Mouse (Mus musculus) kidney, adult 8-10 months (tissue): ENCODE measurements around the gene Foxn3.

Experiments
- DNase-seq, 2 experiments: peaks; one replicate each; pipeline ENCODE4 v3.0.0; 2022

Foxn3 gene

GRCm38 (mm10) chr12:99284419-99285069 lies 278.8 kb downstream of the Foxn3 start:
- no peak for DNase-seq

- no peak for DNase-seq
Observed at GRCm38 (mm10) chr12:99280826-99281225, 282.6 kb downstream of the Foxn3 start.

- no peak for DNase-seq
Observed at GRCm38 (mm10) chr12:99280291-99280690, 283.1 kb downstream of the Foxn3 start.

- no peak for DNase-seq
Observed at GRCm38 (mm10) chr12:99279426-99279825, 284.0 kb downstream of the Foxn3 start.

- no peak for DNase-seq
Observed at GRCm38 (mm10) chr12:99274589-99274988, 288.8 kb downstream of the Foxn3 start.

- peak; percentile 31 to 50 for DNase-seq
Observed at GRCm38 (mm10) chr12:99269396-99269795, 294.0 kb downstream of the Foxn3 start.

GRCm38 (mm10) chr12:99268954-99269353 lies 294.4 kb downstream of the Foxn3 start:
- DNase-seq = no peak

GRCm38 (mm10) chr12:99267732-99268131 lies 295.6 kb downstream of the Foxn3 start:
- no peak for DNase-seq

GRCm38 (mm10) chr12:99266434-99266833 lies 296.9 kb downstream of the Foxn3 start:
- DNase-seq = no peak

GRCm38 (mm10) chr12:99265777-99266176 lies 297.6 kb downstream of the Foxn3 start:
- no peak for DNase-seq

- no peak for DNase-seq
Observed at GRCm38 (mm10) chr12:99264386-99264785, 299.0 kb downstream of the Foxn3 start.

GRCm38 (mm10) chr12:99263592-99264335 lies 299.6 kb downstream of the Foxn3 start:
- no peak for DNase-seq

GRCm38 (mm10) chr12:99262840-99263239 lies 300.5 kb downstream of the Foxn3 start:
- no peak for DNase-seq

- DNase-seq = peak; percentile 19 to 43
Observed at GRCm38 (mm10) chr12:99262066-99262599, 301.2 kb downstream of the Foxn3 start.

- peak in 1 of 2 experiments; percentile 15 for DNase-seq
Observed at GRCm38 (mm10) chr12:99260171-99260570, 303.2 kb downstream of the Foxn3 start.

- no peak for DNase-seq
Observed at GRCm38 (mm10) chr12:99257570-99257969, 305.8 kb downstream of the Foxn3 start.

GRCm38 (mm10) chr12:99256997-99257396 lies 306.4 kb downstream of the Foxn3 start:
- DNase-seq = no peak

GRCm38 (mm10) chr12:99256463-99256862 lies 306.9 kb downstream of the Foxn3 start:
- no peak for DNase-seq

GRCm38 (mm10) chr12:99254436-99254835 lies 308.9 kb downstream of the Foxn3 start:
- DNase-seq = no peak

GRCm38 (mm10) chr12:99253562-99253961 lies 309.8 kb downstream of the Foxn3 start:
- no peak for DNase-seq

- no peak for DNase-seq
Observed at GRCm38 (mm10) chr12:99248606-99249005, 314.8 kb downstream of the Foxn3 start.

GRCm38 (mm10) chr12:99247939-99248338 lies 315.4 kb downstream of the Foxn3 start:
- peak in 1 of 2 experiments; percentile 22 for DNase-seq

GRCm38 (mm10) chr12:99246984-99247746 lies 316.2 kb downstream of the Foxn3 start:
- DNase-seq = no peak
